Mouse (Mus musculus) CH12.LX (cell line): Measurements from ENCODE around the gene Tsr1. TPM values are rescaled to one million over a fixed set of nuclear protein-coding genes. Genes with fewer than 3 reads are reported as not detected.

Experiments used
- DNase-seq: peaks from one replicate; pipeline ENCODE4 v3.0.0-alpha.2; 2013; ENCODE audit errors: extremely low read depth
- H3K27ac ChIP-seq: 2 replicates; pipeline ENCODE4 v1.5.1; 2012; ENCODE audit warnings: low read depth, mild to moderate bottlenecking, control low read depth, moderate library complexity; ENCODE audit not compliant: insufficient read depth
- H3K27me3 ChIP-seq: replicated peaks from 2 replicates; pipeline ENCODE3; 2012; ENCODE audit warnings: inconsistent platforms
- H3K36me3 ChIP-seq, 2 experiments: replicated peaks in 1 of 2; 2 replicates each; pipeline versions ENCODE3 to v1.6.1; 2012; ENCODE audit warnings: inconsistent platforms in 1 of 2, low read length in 1 of 2, mild to moderate bottlenecking in 1 of 2, mixed read lengths in 1 of 2, moderate library complexity in 1 of 2; ENCODE audit not compliant: control insufficient read depth in 1 of 2, insufficient read depth in 1 of 2
- H3K4me1 ChIP-seq, 2 experiments: 2 replicates each; pipeline ENCODE4 v1.6.1; 2012; ENCODE audit warnings: inconsistent platforms in 1 of 2, moderate library complexity in 1 of 2; ENCODE audit not compliant: insufficient read depth in 2 of 2, control insufficient read depth in 1 of 2
- H3K4me2 ChIP-seq: 2 replicates; pipeline ENCODE4 v1.6.1; 2012; ENCODE audit warnings: low read depth, mild to moderate bottlenecking, control low read depth; ENCODE audit not compliant: poor library complexity, insufficient read depth, severe bottlenecking
- H3K4me3 ChIP-seq, 3 experiments: fragments of 150-350 bp in 1 of 3; sonication (generic) in 1 of 3; replicated peaks in 1 of 3; 2 replicates each; pipeline versions ENCODE3 to v1.5.1; 2011 to 2012; ENCODE audit warnings: low read depth in 2 of 3, low read length in 2 of 3, mild to moderate bottlenecking in 2 of 3, moderate library complexity in 2 of 3, control low read depth in 1 of 3, improper control_type of control experiment in 1 of 3, inconsistent platforms in 1 of 3, mixed read lengths in 1 of 3; ENCODE audit not compliant: poor library complexity in 1 of 3
- H3K79me2 ChIP-seq: replicated peaks from 2 replicates; pipeline ENCODE4 v1.6.1; 2012; ENCODE audit warnings: mild to moderate bottlenecking, moderate library complexity; ENCODE audit not compliant: control insufficient read depth, poor library complexity, insufficient read depth, severe bottlenecking; ENCODE audit errors: extremely low read depth
- H3K9ac ChIP-seq: 2 replicates; pipeline ENCODE4 v1.6.1; 2012; ENCODE audit warnings: low read depth, mild to moderate bottlenecking, control low read depth, moderate library complexity; ENCODE audit not compliant: insufficient read depth
- H3K9me3 ChIP-seq: replicated peaks from 2 replicates; pipeline ENCODE3; 2012; ENCODE audit warnings: low read length, inconsistent platforms, mixed read lengths
- CHD1 ChIP-seq: IDR thresholded peaks from 2 replicates; pipeline ENCODE4 v1.6.1; 2012; ENCODE audit warnings: low read depth, low read length, improper control_type of control experiment, inconsistent platforms
- CHD2 ChIP-seq: IDR thresholded peaks from 2 replicates; pipeline ENCODE4 v1.6.1; 2011; ENCODE audit warnings: low read length, improper control_type of control experiment
- CTCF ChIP-seq, 2 experiments: IDR thresholded peaks in 1 of 2; conservative IDR thresholded peaks in 1 of 2; 2 replicates each; pipeline ENCODE4 v1.5.1; 2011 to 2012; ENCODE audit warnings: low read depth in 2 of 2, low read length in 2 of 2, improper control_type of control experiment in 1 of 2, inconsistent platforms in 1 of 2, mild to moderate bottlenecking in 1 of 2, moderate library complexity in 1 of 2
- ELF1 ChIP-seq: IDR thresholded peaks from 2 replicates; pipeline ENCODE4 v1.6.1; 2014; ENCODE audit warnings: low read depth, mild to moderate bottlenecking, inconsistent platforms, low read length, improper control_type of control experiment
- EP300 ChIP-seq: IDR thresholded peaks from 2 replicates; pipeline ENCODE4 v1.6.1; 2011; ENCODE audit warnings: low read length, improper control_type of control experiment
- ETS1 ChIP-seq: conservative IDR thresholded peaks from 2 replicates; pipeline ENCODE4 v1.6.1; 2012; ENCODE audit warnings: low read depth, mild to moderate bottlenecking, inconsistent platforms, low read length, improper control_type of control experiment, moderate library complexity
- GABPA ChIP-seq: IDR thresholded peaks from 2 replicates; pipeline ENCODE4 v1.6.1; 2012; ENCODE audit warnings: low read depth, low read length, improper control_type of control experiment, inconsistent platforms; ENCODE audit not compliant: insufficient replicate concordance
- HCFC1 ChIP-seq: IDR thresholded peaks from 2 replicates; pipeline ENCODE4 v1.6.1; 2012; ENCODE audit warnings: low read depth, mild to moderate bottlenecking, inconsistent platforms, low read length, improper control_type of control experiment
- IRF4 ChIP-seq: IDR thresholded peaks from 2 replicates; pipeline ENCODE4 v1.6.1; 2014; ENCODE audit warnings: low read depth, mild to moderate bottlenecking, inconsistent platforms, low read length, improper control_type of control experiment
- JUN ChIP-seq: IDR thresholded peaks from 2 replicates; pipeline ENCODE4 v1.6.1; 2011; ENCODE audit warnings: low read depth, mild to moderate bottlenecking, low read length, improper control_type of control experiment, moderate library complexity; ENCODE audit not compliant: insufficient read depth
- KAT2A ChIP-seq: IDR thresholded peaks from 2 replicates; pipeline ENCODE4 v1.6.1; 2012; ENCODE audit warnings: low read length, improper control_type of control experiment, inconsistent platforms; ENCODE audit not compliant: insufficient replicate concordance
- MAFK ChIP-seq: IDR thresholded peaks from 2 replicates; pipeline ENCODE4 v1.6.1; 2011; ENCODE audit warnings: low read length, improper control_type of control experiment; ENCODE audit not compliant: insufficient replicate concordance
- MAX ChIP-seq: IDR thresholded peaks from 2 replicates; pipeline ENCODE4 v1.6.1; 2011; ENCODE audit warnings: low read length, improper control_type of control experiment
- MEF2A ChIP-seq: IDR thresholded peaks from 2 replicates; pipeline ENCODE4 v1.6.1; 2014; ENCODE audit warnings: low read depth, mild to moderate bottlenecking, inconsistent platforms, low read length, improper control_type of control experiment, borderline replicate concordance
- MXI1 ChIP-seq: IDR thresholded peaks from 2 replicates; pipeline ENCODE4 v1.6.1; 2011; ENCODE audit warnings: mild to moderate bottlenecking, low read depth, low read length, improper control_type of control experiment
- NELFE ChIP-seq: IDR thresholded peaks from 2 replicates; pipeline ENCODE4 v1.6.1; 2011; ENCODE audit warnings: low read depth, low read length, improper control_type of control experiment
- NRF1 ChIP-seq: IDR thresholded peaks from 2 replicates; pipeline ENCODE4 v1.6.1; 2014; ENCODE audit warnings: low read depth, mild to moderate bottlenecking, inconsistent platforms, low read length, improper control_type of control experiment, moderate library complexity
- POLR2A ChIP-seq: IDR thresholded peaks from 2 replicates; pipeline ENCODE4 v1.6.1; 2011; ENCODE audit warnings: low read depth, mild to moderate bottlenecking, improper control_type of control experiment, low read length
- RAD21 ChIP-seq: IDR thresholded peaks from 2 replicates; pipeline ENCODE4 v1.6.1; 2011; ENCODE audit warnings: low read depth, mild to moderate bottlenecking, low read length, improper control_type of control experiment, moderate library complexity
- SIN3A ChIP-seq: IDR thresholded peaks from 2 replicates; pipeline ENCODE4 v1.6.1; 2012; ENCODE audit warnings: low read length, improper control_type of control experiment, inconsistent platforms
- SMC3 ChIP-seq: IDR thresholded peaks from 2 replicates; pipeline ENCODE4 v1.6.1; 2011; ENCODE audit warnings: low read depth, low read length, improper control_type of control experiment
- UBTF ChIP-seq: IDR thresholded peaks from 2 replicates; pipeline ENCODE4 v1.6.1; 2012; ENCODE audit warnings: low read depth, mild to moderate bottlenecking, inconsistent platforms, low read length, improper control_type of control experiment, moderate library complexity
- USF2 ChIP-seq: conservative IDR thresholded peaks from 2 replicates; pipeline ENCODE4 v1.6.1; 2011; ENCODE audit warnings: low read depth, low read length, improper control_type of control experiment
- ZC3H11A ChIP-seq: IDR thresholded peaks from 2 replicates; pipeline ENCODE4 v1.6.1; 2012; ENCODE audit warnings: low read depth, mild to moderate bottlenecking, inconsistent platforms, low read length, improper control_type of control experiment
- ZKSCAN1 ChIP-seq: IDR thresholded peaks from 2 replicates; pipeline ENCODE4 v1.6.1; 2012; ENCODE audit warnings: low read depth, inconsistent platforms, low read length, improper control_type of control experiment, borderline replicate concordance
- ZMIZ1 ChIP-seq: IDR thresholded peaks from 2 replicates; pipeline ENCODE4 v1.6.1; 2012; ENCODE audit warnings: low read depth, mild to moderate bottlenecking, inconsistent platforms, low read length, improper control_type of control experiment
- dilution Hi-C: fragments of 300-500 bp; cut with MboI; formaldehyde crosslinking; loops from 2 replicates; pipeline ENCODE4 v1.14.3; 2020; ENCODE audit warnings: low sequenced_read_pairs; ENCODE audit not compliant: extremely low pct_unique_long_range_greater_than_20kb, extremely low pct_ligation_motif_present
- in situ Hi-C: fragments of 300-500 bp; cut with MboI; formaldehyde crosslinking; loops from 3 replicates; pipeline ENCODE4 v1.14.3; 2019; ENCODE audit warnings: low sequenced_read_pairs, low pct_ligation_motif_present, low pct_unique_long_range_greater_than_20kb, mixed read lengths
- polyA plus RNA-seq: library from polyadenylated mRNA; unstranded; fragments of >175 nt; gene quantifications from 2 replicates; pipeline ENCODE4 v1.2.1, GENCODE M21; 2012; ENCODE audit warnings: low read depth; ENCODE audit not compliant: insufficient read length
- total RNA-seq, 2 experiments: library from RNA; depleted of rRNA; stranded (reverse); fragments of 300-350 nt in 1 of 2; fragments of >200 nt in 1 of 2; gene quantifications; 2 replicates each; pipeline ENCODE4 v1.2.3; 2012 to 2014

The Tsr1 gene
- total and polyA plus RNA-seq, 3 experiments: 85.2 to 149 (median 101) TPM

DNA sequence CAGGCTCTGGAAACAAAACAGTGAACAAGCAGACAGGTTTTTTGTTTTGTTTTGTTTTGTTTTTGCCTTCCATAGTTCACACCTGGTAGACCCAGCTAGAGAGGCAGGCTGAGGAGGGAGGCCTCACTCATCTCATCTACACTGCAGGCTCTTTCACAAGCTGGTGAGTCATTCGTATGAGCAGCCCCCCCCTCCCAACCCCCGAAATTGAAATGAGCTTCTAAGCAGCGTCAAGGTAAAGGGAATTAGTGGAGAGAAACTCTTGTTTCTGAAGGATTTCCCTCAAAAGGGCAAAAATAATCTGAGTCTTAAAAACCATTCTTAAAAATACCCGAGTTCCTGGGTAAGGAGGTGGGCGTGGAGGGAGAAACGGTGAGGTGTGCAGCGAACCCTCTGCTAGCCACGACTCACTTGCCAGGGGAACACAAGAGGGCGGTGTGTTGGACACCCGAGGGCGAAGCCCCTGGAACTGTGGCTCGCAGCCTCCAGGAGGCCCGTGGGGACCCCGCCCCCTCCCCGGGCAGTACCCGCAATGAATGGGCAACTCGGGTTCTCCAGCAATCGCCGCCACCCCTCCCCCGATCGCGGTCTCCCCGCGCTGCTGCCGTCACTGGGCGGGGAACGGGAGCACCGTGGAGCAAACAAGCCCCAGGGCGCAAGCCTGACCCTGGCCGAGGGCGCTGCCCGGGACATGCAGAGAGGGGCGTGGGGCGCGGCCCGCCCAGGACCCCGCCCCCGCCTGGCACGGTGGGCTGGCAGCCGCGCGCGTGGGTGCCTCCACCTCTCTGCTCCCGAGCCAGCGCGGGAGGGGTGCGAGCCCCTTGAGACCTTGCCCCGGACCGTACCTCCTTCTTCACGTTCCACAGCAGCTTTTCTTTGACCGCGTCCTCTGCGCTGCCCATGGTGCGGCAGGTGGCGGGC is 1.6 kb upstream of the Tsr1 start:
- Histone ChIP-seq H3K36me3 (peaks cover 14 to 22% of the 10 kb centered on the region in 2 experiments), H3K27ac (peak overlapping the region; percentile 41), H3K9ac (peak overlapping the region; percentile 56), H3K27me3 (no peaks in the 10 kb centered on the region), H3K4me2 (peak overlapping the region; percentile 80), H3K79me2 (peaks cover 33% of the 10 kb centered on the region), H3K4me3 (peak overlapping the region; percentile 51 to 97 (median 59)), H3K4me1 (peaks cover 5 to 30% of the 10 kb centered on the region in 2 experiments; a peak in 3 of 4 replicates), H3K9me3 (no peaks in the 10 kb centered on the region)
- peak; percentile 46 for DNase-seq
- TF ChIP-seq POLR2A (no peak), ZC3H11A (no peak), CTCF (conservative IDR thresholded peaks at IDR 0.05 in 1 of 2, IDR thresholded peaks at IDR 0.05 in 1 of 2; ENCODE audit: low read depth in 2 of 2, low read length in 2 of 2) (peak in 1 of 2 experiments; percentile 59; a peak in 2 of 4 replicates), EP300 (no peak), ETS1 (no peak), USF2 (no peak), MXI1 (peak; percentile 29; the same call in 1 of the 2 replicates), SIN3A (peak; percentile 54; the same call in 1 of the 2 replicates), CHD1 (no peak), ZMIZ1 (no peak), NRF1 (peak; percentile 10; the same call in 1 of the 2 replicates), ZKSCAN1 (no peak), KAT2A (no peak), HCFC1 (no peak), CHD2 (no peak), UBTF (no peak), RAD21 (no peak; the same call in 1 of the 2 replicates), JUN (no peak), MEF2A (no peak; the same call in 1 of the 2 replicates), IRF4 (no peak), ELF1 (no peak), GABPA (no peak), SMC3 (peak; percentile 28; the same call in 1 of the 2 replicates), MAFK (no peak), MAX (no peak), NELFE (0 out of 2 replicates have a peak, but pooled peaks have one; percentile 11)
- in situ Hi-C loops: no loop called here
- dilution Hi-C loops: no loop called here
